In genomic region chr1:135781220-135781619, GRCm38 (mm10) we compare ENCODE assay signal across 8 mouse cellular contexts. TPM values are rescaled to one million over a fixed set of nuclear protein-coding genes. Genes with fewer than 3 reads are reported as not detected.
A peak's percentile ranks its signal among the peaks of the same experiment; 100 is the strongest.
DNase-seq lines count a peak whose midpoint lies in the region; ATAC-seq lines count a peak whose summit lies in the region.

No protein-coding gene starts in this region.

- H3K4me2 ChIP-seq in intestine, embryonic 16.5 days (ENCODE audit: low read depth, low read length) = no peak overlapping the region
- H3K4me2 ChIP-seq in midbrain, embryonic 14.5 days (ENCODE audit: low read length) = no peak overlapping the region

- H3K4me1 ChIP-seq in heart, embryonic 10.5 days = peaks cover 39% of the 10 kb centered on the region
- peaks cover 6% of the 10 kb centered on the region for H3K4me1 ChIP-seq in intestine, embryonic 16.5 days (ENCODE audit: control insufficient read depth, insufficient read depth, low read length)
- H3K4me1 ChIP-seq in midbrain, embryonic 14.5 days (ENCODE audit: control insufficient read depth, insufficient read depth, low read length) = peaks cover 7% of the 10 kb centered on the region; the same call in 1 of the 2 replicates

- no peak overlapping the region for H3K27ac ChIP-seq in heart, embryonic 10.5 days
- H3K27ac ChIP-seq in intestine, embryonic 16.5 days (ENCODE audit: low read length) = no peak overlapping the region
- H3K27ac ChIP-seq in midbrain, embryonic 14.5 days (replicated peaks; ENCODE audit: low read depth, low read length) = no peak overlapping the region

- intact Hi-C loops in left cerebral cortex, postnatal 36 days (cut with DNase I) = loop anchor here (1.0 kb wide), 2 partner anchors 28 to 62 kb away; no protein-coding TSS in a partner anchor

- H3K9ac ChIP-seq in intestine, embryonic 16.5 days (ENCODE audit: low read depth, low read length) = no peak overlapping the region
- no peak overlapping the region for H3K9ac ChIP-seq in midbrain, embryonic 14.5 days (replicated peaks; ENCODE audit: low read length)

- no peak overlapping the region for H3K4me3 ChIP-seq in heart, embryonic 10.5 days
- H3K4me3 ChIP-seq in intestine, embryonic 16.5 days (ENCODE audit: low read length) = no peak overlapping the region
- H3K4me3 ChIP-seq in midbrain, embryonic 14.5 days (replicated peaks; ENCODE audit: low read depth, low read length) = no peak overlapping the region

- peak; percentile 82 to 89 for DNase-seq in heart, adult 18-20 months
- DNase-seq in heart, embryonic 10.5 days (ENCODE audit: low spot score) = no peak
- peak; percentile 93 for DNase-seq in embryo, embryonic 10 days (ENCODE audit: low spot score)
- peak; percentile 63 for DNase-seq in gastrocnemius, postnatal 25 days
- DNase-seq in left cerebral cortex, postnatal 36 days (ENCODE audit: low spot score in 2 of 2) = peak; percentile 53 to 57
- peak; percentile 86 for DNase-seq in midbrain, embryonic 14.5 days
- peak; percentile 52 to 84 for DNase-seq in spleen, postnatal 4 days (ENCODE audit: low spot score in 2 of 2)

- 16% methylated on average over 13 of the region's 13 CpGs for WGBS in heart, embryonic 10.5 days
- 17% methylated on average over 13 of the region's 13 CpGs for WGBS in intestine, embryonic 16.5 days
- 13% methylated on average over 13 of the region's 13 CpGs for WGBS in midbrain, embryonic 14.5 days

- no peaks in the 10 kb centered on the region for H3K36me3 ChIP-seq in heart, embryonic 10.5 days
- no peaks in the 10 kb centered on the region for H3K36me3 ChIP-seq in intestine, embryonic 16.5 days (ENCODE audit: control insufficient read depth, insufficient read depth, low read length)
- no peaks in the 10 kb centered on the region for H3K36me3 ChIP-seq in midbrain, embryonic 14.5 days (ENCODE audit: control insufficient read depth, insufficient read depth, low read length)

- ATAC-seq in intestine, embryonic 16.5 days = peak; percentile 56
- 0 out of 2 replicates have a peak, but pooled peaks have one; percentile 31 for ATAC-seq in midbrain, embryonic 14.5 days (ENCODE audit: low FRiP score, low TSS enrichment)

- H3K27me3 ChIP-seq in heart, embryonic 10.5 days (ENCODE audit: insufficient read depth, poor library complexity, severe bottlenecking) = 0 out of 2 replicates have a peak, but pooled peaks cover 10% of the 10 kb centered on the region
- H3K27me3 ChIP-seq in intestine, embryonic 16.5 days (replicated peaks; ENCODE audit: control insufficient read depth, insufficient read depth, low read length) = no peaks in the 10 kb centered on the region
- H3K27me3 ChIP-seq in midbrain, embryonic 14.5 days (ENCODE audit: control insufficient read depth, insufficient read depth, low read length) = peaks cover 3% of the 10 kb centered on the region; the same call in 1 of the 2 replicates

- H3K9me3 ChIP-seq in heart, embryonic 10.5 days = no peaks in the 10 kb centered on the region
- no peaks in the 10 kb centered on the region for H3K9me3 ChIP-seq in intestine, embryonic 16.5 days (ENCODE audit: control insufficient read depth, low read length)
- no peaks in the 10 kb centered on the region for H3K9me3 ChIP-seq in midbrain, embryonic 14.5 days (ENCODE audit: control insufficient read depth, low read length)

RNA-seq across cellular contexts. Expression of gene Tnni1, which starts 2.0 kb away (rescaled TPM):
- total RNA-seq in heart, adult 18-20 months (2021) = 1 to 10 TPM; 1.5 to 1.7 TPM
- polyA plus RNA-seq in heart, embryonic 10.5 days (2016; fragmentation: Nextera tagmentation; extraction: Ambion mirVana) = 2,290 and 3,821 TPM in 2 replicates
- total RNA-seq in gastrocnemius, postnatal 25 days (2021) = 100 to 1,000 TPM in 1 of 2 experiments, 10 to 100 TPM in 1; 73.2 to 356 TPM
- 6.4 and 8.7 TPM in 2 replicates for polyA plus RNA-seq in intestine, embryonic 16.5 days (2015; fragmentation: Nextera tagmentation; extraction: Ambion mirVana)
- 1 to 10 TPM; 2.2 to 4.8 TPM for total RNA-seq in left cerebral cortex, postnatal 36 days (2021)
- 0.43 TPM in 1 of 2 replicates, not detected in the other for polyA plus RNA-seq in midbrain, embryonic 14.5 days (2014; fragmentation: Nextera tagmentation; extraction: Ambion mirVana)

RNA-seq across cellular contexts. Expression of gene Phlda3, which starts 15.3 kb away (rescaled TPM):
- 10 to 100 TPM; 11.0 to 11.7 TPM for total RNA-seq in heart, adult 18-20 months (2021)
- polyA plus RNA-seq in heart, embryonic 10.5 days (2016; fragmentation: Nextera tagmentation; extraction: Ambion mirVana) = 63.2 and 65.3 TPM in 2 replicates
- 100 to 1,000 TPM in 1 of 2 experiments, 10 to 100 TPM in 1; 56.9 to 161 TPM for total RNA-seq in gastrocnemius, postnatal 25 days (2021)
- polyA plus RNA-seq in intestine, embryonic 16.5 days (2015; fragmentation: Nextera tagmentation; extraction: Ambion mirVana) = 36.2 and 36.6 TPM in 2 replicates
- total RNA-seq in left cerebral cortex, postnatal 36 days (2021) = 10 to 100 TPM; 18.2 to 28.8 TPM
- polyA plus RNA-seq in midbrain, embryonic 14.5 days (2014; fragmentation: Nextera tagmentation; extraction: Ambion mirVana) = 20.7 and 25.1 TPM in 2 replicates

RNA-seq across cellular contexts. Expression of gene Lad1, which starts 37.2 kb away (rescaled TPM):
- total RNA-seq in heart, adult 18-20 months (2021) = 1 to 10 TPM; 5.9 to 8.3 TPM
- polyA plus RNA-seq in heart, embryonic 10.5 days (2016; fragmentation: Nextera tagmentation; extraction: Ambion mirVana) = 3.3 and 6.8 TPM in 2 replicates
- total RNA-seq in gastrocnemius, postnatal 25 days (2021) = not detected
- 260 and 283 TPM in 2 replicates for polyA plus RNA-seq in intestine, embryonic 16.5 days (2015; fragmentation: Nextera tagmentation; extraction: Ambion mirVana)
- 1 to 10 TPM; 1.1 to 1.5 TPM for total RNA-seq in left cerebral cortex, postnatal 36 days (2021)
- polyA plus RNA-seq in midbrain, embryonic 14.5 days (2014; fragmentation: Nextera tagmentation; extraction: Ambion mirVana) = 0.58 and 1.0 TPM in 2 replicates

RNA-seq across cellular contexts. Expression of gene Tnnt2, which starts 54.9 kb away (rescaled TPM):
- over 10,000 TPM in 1 of 2 experiments, 1,000 to 10,000 TPM in 1; 9,387 to 10,464 TPM for total RNA-seq in heart, adult 18-20 months (2021)
- 2,168 and 3,634 TPM in 2 replicates for polyA plus RNA-seq in heart, embryonic 10.5 days (2016; fragmentation: Nextera tagmentation; extraction: Ambion mirVana)
- 1 to 10 TPM; 6.2 to 8.4 TPM for total RNA-seq in gastrocnemius, postnatal 25 days (2021)
- polyA plus RNA-seq in intestine, embryonic 16.5 days (2015; fragmentation: Nextera tagmentation; extraction: Ambion mirVana) = 23.5 and 26.7 TPM in 2 replicates
- 1 to 10 TPM; 5.8 to 7.5 TPM for total RNA-seq in left cerebral cortex, postnatal 36 days (2021)
- polyA plus RNA-seq in midbrain, embryonic 14.5 days (2014; fragmentation: Nextera tagmentation; extraction: Ambion mirVana) = 0.34 TPM in 1 of 2 replicates, not detected in the other

Comparison
In these comparisons a context has a peak if more than half of its experiments do, and no peak if none do; other contexts are left out.
1. RNA of gene Tnni1, which starts 2.0 kb away (total RNA-seq): 73.2 to 356 TPM in gastrocnemius, postnatal 25 days; 2.2 to 4.8 TPM in left cerebral cortex, postnatal 36 days and 1.5 to 1.7 TPM in heart, adult 18-20 months; every median in the first group is over 10 times any median in the second.